13 mouse cellular contexts compared by ENCODE assay signal in the genomic region with DNA sequence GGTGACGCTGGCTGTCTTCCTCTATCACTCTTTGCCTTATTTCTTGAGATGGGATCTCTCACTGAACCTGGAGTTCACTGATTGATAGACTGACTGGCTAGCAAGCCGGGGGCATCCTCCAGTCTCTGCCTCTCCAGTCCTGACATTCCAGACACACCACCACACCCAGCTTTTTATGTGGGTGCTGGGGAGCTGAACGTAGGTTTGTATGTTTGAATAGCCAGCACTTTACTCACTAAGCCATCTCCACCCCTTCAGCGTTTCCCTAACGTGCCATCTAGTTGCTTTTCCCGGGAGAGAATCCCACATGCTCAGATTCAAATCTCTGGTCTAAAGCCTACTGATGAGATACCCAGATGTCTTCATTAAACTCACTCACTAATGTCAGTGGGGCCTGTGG. TPM values are rescaled to one million over a fixed set of nuclear protein-coding genes. Genes with fewer than 3 reads are reported as not detected.
DNase-seq lines count a peak whose midpoint lies in the region; ATAC-seq and TF ChIP-seq lines count a peak whose summit lies in the region.
"Had no signal": no experiment of that assay in that cellular context is flagged by ENCODE, and none has a peak within 500 bp of the region (broad histone marks: within the 10 kb centered on the region; RNA-seq: fewer than 3 reads in every experiment).

No protein-coding gene starts in this region.

- no peaks in the 10 kb centered on the region for H3K27me3 ChIP-seq in kidney, embryonic 15.5 days
- no peaks in the 10 kb centered on the region for H3K27me3 ChIP-seq in MEL (ENCODE audit: control insufficient read depth in 1 of 2, insufficient read depth in 2 of 2, low read length in 2 of 2)
- H3K27me3 ChIP-seq in liver, embryonic 16.5 days (ENCODE audit: control insufficient read depth, insufficient read depth, low read depth, low read length), result no peaks in the 10 kb centered on the region
- H3K27me3 ChIP-seq: midbrain, embryonic 12.5 days; neural tube, embryonic 15.5 days had no signal

- H3K9me3 ChIP-seq in kidney, embryonic 15.5 days (replicated peaks), result no peaks in the 10 kb centered on the region
- no peaks in the 10 kb centered on the region for H3K9me3 ChIP-seq in MEL (replicated peaks; ENCODE audit: insufficient read depth, low read length)
- H3K9me3 ChIP-seq in liver, embryonic 16.5 days (replicated peaks; ENCODE audit: control insufficient read depth, low read length), result no peaks in the 10 kb centered on the region
- H3K9me3 ChIP-seq: midbrain, embryonic 12.5 days; neural tube, embryonic 15.5 days had no signal

- no peak for TF ChIP-seq CTCF in MEL (IDR thresholded peaks at IDR 0.05 in 2 of 3, conservative IDR thresholded peaks at IDR 0.05 in 1 of 3; ENCODE audit: control insufficient read depth in 1 of 3, insufficient read depth in 1 of 3, low read depth in 2 of 3, low read length in 3 of 3, poor library complexity in 1 of 3, severe bottlenecking in 1 of 3)
- TF ChIP-seq CTCF in cortical plate, adult 2 months (IDR thresholded peaks at IDR 0.05; ENCODE audit: extremely low read depth, insufficient read depth, low read length), result no peak

- ATAC-seq in kidney, embryonic 15.5 days (replicated peaks; ENCODE audit: low FRiP score), result no peak
- no peak for ATAC-seq in liver, embryonic 16.5 days (ENCODE audit: low read depth)

- TF ChIP-seq EP300 in MEL (IDR thresholded peaks at IDR 0.05; ENCODE audit: low read depth in 1 of 2, low read length in 2 of 2), result no peak

- no peak for DNase-seq in kidney, postnatal 25 days
- no peak for DNase-seq in MEL (ENCODE audit: low read depth, low spot score)
- DNase-seq in layer of hippocampus, adult 18-20 months (ENCODE audit: low spot score in 2 of 2), result no peak
- no peak for DNase-seq in cerebellum, postnatal 14 days
- DNase-seq: adrenal gland, postnatal 10 days; cerebellum, adult 8-10 months; right cerebral cortex, postnatal 25 days had no signal

- TF ChIP-seq POLR2A in MEL (IDR thresholded peaks at IDR 0.05; ENCODE audit: control insufficient read depth in 1 of 2, insufficient read depth in 1 of 2, low read depth in 1 of 2, low read length in 2 of 2, poor library complexity in 1 of 2), result no peak
- TF ChIP-seq POLR2A in cortical plate, adult 2 months (IDR thresholded peaks at IDR 0.05; ENCODE audit: extremely low read depth, insufficient read depth, low read length), result no peak

- no peak overlapping the region for H3K4me2 ChIP-seq in kidney, embryonic 15.5 days
- H3K4me2 ChIP-seq in liver, embryonic 16.5 days (ENCODE audit: low read depth, low read length), result peak overlapping the region; percentile 52
- H3K4me2 ChIP-seq: hindbrain, embryonic 14.5 days; midbrain, embryonic 12.5 days; neural tube, embryonic 15.5 days had no signal

- H3K9ac ChIP-seq in kidney, embryonic 15.5 days, result no peak overlapping the region
- no peak overlapping the region for H3K9ac ChIP-seq in MEL (ENCODE audit: control insufficient read depth, low read depth, low read length, poor library complexity, severe bottlenecking)
- no peak overlapping the region for H3K9ac ChIP-seq in liver, embryonic 16.5 days (ENCODE audit: low read depth, low read length)
- H3K9ac ChIP-seq: hindbrain, embryonic 14.5 days; midbrain, embryonic 12.5 days; neural tube, embryonic 15.5 days had no signal

- no peaks in the 10 kb centered on the region for H3K79me2 ChIP-seq in MEL (ENCODE audit: control insufficient read depth, insufficient read depth, low read length, poor library complexity)

- peak overlapping the region; percentile 96 for H3K27ac ChIP-seq in kidney, embryonic 15.5 days
- H3K27ac ChIP-seq in MEL (ENCODE audit: control insufficient read depth, low read depth, low read length), result peak overlapping the region; percentile 95; the same call in 1 of the 2 replicates
- peak overlapping the region; percentile 12; the same call in 1 of the 2 replicates for H3K27ac ChIP-seq in cortical plate, adult 2 months (ENCODE audit: insufficient read depth, low read length)
- no peak overlapping the region; the same call in 1 of the 2 replicates for H3K27ac ChIP-seq in liver, embryonic 16.5 days (ENCODE audit: low read length)
- H3K27ac ChIP-seq: hindbrain, embryonic 14.5 days; midbrain, embryonic 12.5 days; neural tube, embryonic 15.5 days had no signal

- TF ChIP-seq RAD21 in MEL (IDR thresholded peaks at IDR 0.05; ENCODE audit: low read depth, low read length), result no peak

- H3K4me1 ChIP-seq in kidney, embryonic 15.5 days, result peaks cover 45% of the 10 kb centered on the region
- peaks cover 17 to 53% of the 10 kb centered on the region in 2 experiments for H3K4me1 ChIP-seq in MEL (ENCODE audit: control insufficient read depth in 1 of 2, insufficient read depth in 2 of 2, low read length in 2 of 2)
- H3K4me1 ChIP-seq in cortical plate, adult 2 months (ENCODE audit: control insufficient read depth, insufficient read depth, low read length), result peaks cover 4% of the 10 kb centered on the region
- peaks cover 44% of the 10 kb centered on the region for H3K4me1 ChIP-seq in liver, embryonic 16.5 days (ENCODE audit: control insufficient read depth, low read depth, low read length)
- H3K4me1 ChIP-seq: midbrain, embryonic 12.5 days; neural tube, embryonic 15.5 days had no signal

- 66% methylated on average over 6 of the region's 6 CpGs for WGBS in kidney, embryonic 15.5 days
- WGBS in liver, embryonic 16.5 days (ENCODE audit: insufficient replicate concordance), result 61% methylated on average over 6 of the region's 6 CpGs

- no peaks in the 10 kb centered on the region for H3K36me3 ChIP-seq in kidney, embryonic 15.5 days
- peaks cover 0 to 53% of the 10 kb centered on the region in 2 experiments; a peak in 2 of 4 replicates for H3K36me3 ChIP-seq in MEL (ENCODE audit: control insufficient read depth in 1 of 2, insufficient read depth in 2 of 2, low read length in 2 of 2)
- H3K36me3 ChIP-seq in liver, embryonic 16.5 days (ENCODE audit: control insufficient read depth, insufficient read depth), result no peaks in the 10 kb centered on the region
- H3K36me3 ChIP-seq: midbrain, embryonic 12.5 days; neural tube, embryonic 15.5 days had no signal

- H3K4me3 ChIP-seq in kidney, embryonic 15.5 days (replicated peaks), result no peak overlapping the region
- H3K4me3 ChIP-seq in MEL (ENCODE audit: control insufficient read depth in 1 of 2, insufficient read depth in 1 of 2, low read depth in 2 of 2, low read length in 2 of 2), result no peak overlapping the region
- H3K4me3 ChIP-seq in cortical plate, adult 2 months (ENCODE audit: insufficient read depth, low read length), result no peak overlapping the region
- H3K4me3 ChIP-seq in liver, embryonic 16.5 days (ENCODE audit: low read depth, low read length), result no peak overlapping the region
- H3K4me3 ChIP-seq: midbrain, embryonic 12.5 days; neural tube, embryonic 15.5 days had no signal

TF ChIP-seq in MEL, 35 proteins besides CTCF, POLR2A, EP300 and RAD21:
- TF ChIP-seq RCOR1 (IDR thresholded peaks at IDR 0.05; ENCODE audit: low read depth, low read length) (no peak), ZC3H11A (IDR thresholded peaks at IDR 0.05; ENCODE audit: low read depth, low read length) (no peak), TBP (IDR thresholded peaks at IDR 0.05; ENCODE audit: low read depth, low read length) (no peak), POLR2AphosphoS2 (IDR thresholded peaks at IDR 0.05; ENCODE audit: low read length) (no peak), ZMIZ1 (IDR thresholded peaks at IDR 0.05; ENCODE audit: low read depth, low read length) (no peak), MYB (IDR thresholded peaks at IDR 0.05; ENCODE audit: low read depth, low read length) (no peak), NRF1 (IDR thresholded peaks at IDR 0.05; ENCODE audit: insufficient read depth, low read depth, low read length, poor library complexity, severe bottlenecking) (no peak), MEF2A (IDR thresholded peaks at IDR 0.05; ENCODE audit: extremely low read depth, insufficient replicate concordance, low read depth, low read length, poor library complexity, severe bottlenecking) (no peak)
TF ChIP-seq in MEL: peak in this region for 0.

RNA-seq across cellular contexts. Expression of gene Lactb, which starts 14.3 kb away (rescaled TPM):
- 14.4 and 17.4 TPM in 2 replicates for polyA plus RNA-seq in kidney, embryonic 15.5 days (2015; fragmentation: Nextera tagmentation; extraction: Ambion mirVana)
- 27.0 and 28.9 TPM in 2 replicates for total RNA-seq in MEL (2012; rRNA removed)
- polyA plus RNA-seq in MEL (2012; ENCODE audit: insufficient read depth in 1 of 2, insufficient read length in 2 of 2, low read depth in 1 of 2, low replicate concordance in 2 of 2, missing spikeins in 1 of 2), result 100 to 1,000 TPM in 1 of 2 experiments, 10 to 100 TPM in 1; 36.9 to 108 TPM
- 18.2 and 18.5 TPM in 2 replicates for polyA plus RNA-seq in cortical plate, adult 2 months (2012; rRNA removed)
- 3.6 and 4.4 TPM in 2 replicates for polyA plus RNA-seq in liver, embryonic 16.5 days (2015; fragmentation: Nextera tagmentation; extraction: Ambion mirVana)
- total RNA-seq in layer of hippocampus, adult 18-20 months (2021), result 10 to 100 TPM; 14.8 to 16.6 TPM

RNA-seq across cellular contexts. Expression of gene Rps27l, which starts 43.7 kb away (rescaled TPM):
- polyA plus RNA-seq in kidney, embryonic 15.5 days (2015; fragmentation: Nextera tagmentation; extraction: Ambion mirVana), result 708 and 821 TPM in 2 replicates
- total RNA-seq in MEL (2012; rRNA removed), result 502 and 524 TPM in 2 replicates
- polyA plus RNA-seq in MEL (2012; ENCODE audit: insufficient read depth in 1 of 2, insufficient read length in 2 of 2, low read depth in 1 of 2, low replicate concordance in 2 of 2, missing spikeins in 1 of 2), result 100 to 1,000 TPM in 1 of 2 experiments, not detected in 1; 469 TPM
- polyA plus RNA-seq in cortical plate, adult 2 months (2012; rRNA removed), result 43.3 and 54.1 TPM in 2 replicates
- polyA plus RNA-seq in liver, embryonic 16.5 days (2015; fragmentation: Nextera tagmentation; extraction: Ambion mirVana), result 406 and 455 TPM in 2 replicates
- total RNA-seq in layer of hippocampus, adult 18-20 months (2021), result 10 to 100 TPM; 35.9 to 39.4 TPM

RNA-seq across cellular contexts. Expression of gene Tpm1, which starts 59.6 kb away (rescaled TPM):
- 533 and 589 TPM in 2 replicates for polyA plus RNA-seq in kidney, embryonic 15.5 days (2015; fragmentation: Nextera tagmentation; extraction: Ambion mirVana)
- 38.2 and 56.5 TPM in 2 replicates for total RNA-seq in MEL (2012; rRNA removed)
- 100 to 1,000 TPM in 1 of 2 experiments, not detected in 1; 113 TPM for polyA plus RNA-seq in MEL (2012; ENCODE audit: insufficient read depth in 1 of 2, insufficient read length in 2 of 2, low read depth in 1 of 2, low replicate concordance in 2 of 2, missing spikeins in 1 of 2)
- polyA plus RNA-seq in cortical plate, adult 2 months (2012; rRNA removed), result 234 and 242 TPM in 2 replicates
- 122 and 145 TPM in 2 replicates for polyA plus RNA-seq in liver, embryonic 16.5 days (2015; fragmentation: Nextera tagmentation; extraction: Ambion mirVana)
- total RNA-seq in layer of hippocampus, adult 18-20 months (2021), result 100 to 1,000 TPM; 194 to 199 TPM
